Mouse (Mus musculus) bone marrow, adult 2 months (tissue): ENCODE results near the gene Olfr105-ps.

Source experiments
- CTCF ChIP-seq: fragments of 200-500 bp; IDR thresholded peaks from 2 replicates; pipeline ENCODE4 v1.5.1; 2011; ENCODE audit warnings: low read length, control low read depth; ENCODE audit not compliant: control insufficient read depth, insufficient read depth
- POLR2A ChIP-seq: fragments of 200-500 bp; IDR thresholded peaks from 2 replicates; pipeline ENCODE4 v1.6.1; 2011; ENCODE audit warnings: low read depth, mild to moderate bottlenecking, control low read depth, low read length, borderline replicate concordance; ENCODE audit not compliant: control insufficient read depth

GRCm38 (mm10) chr17:37359282-37359681 lies 19.6 kb upstream of the Olfr105-ps start, which contains the start of gene Olfr104-ps:
- TF ChIP-seq POLR2A (no peak), CTCF (no peak)
